Mouse (Mus musculus) frontal cortex, postnatal 36 days (tissue): ENCODE measurements around the gene Pabpc1l.
A peak's percentile ranks its signal among the peaks of the same experiment; 100 is the strongest.

Source experiments
- DNase-seq, 2 experiments: peaks; one replicate each; pipeline ENCODE4 v3.0.0; 2022; ENCODE audit warnings: low spot score in 2 of 2

The Pabpc1l gene

DNA sequence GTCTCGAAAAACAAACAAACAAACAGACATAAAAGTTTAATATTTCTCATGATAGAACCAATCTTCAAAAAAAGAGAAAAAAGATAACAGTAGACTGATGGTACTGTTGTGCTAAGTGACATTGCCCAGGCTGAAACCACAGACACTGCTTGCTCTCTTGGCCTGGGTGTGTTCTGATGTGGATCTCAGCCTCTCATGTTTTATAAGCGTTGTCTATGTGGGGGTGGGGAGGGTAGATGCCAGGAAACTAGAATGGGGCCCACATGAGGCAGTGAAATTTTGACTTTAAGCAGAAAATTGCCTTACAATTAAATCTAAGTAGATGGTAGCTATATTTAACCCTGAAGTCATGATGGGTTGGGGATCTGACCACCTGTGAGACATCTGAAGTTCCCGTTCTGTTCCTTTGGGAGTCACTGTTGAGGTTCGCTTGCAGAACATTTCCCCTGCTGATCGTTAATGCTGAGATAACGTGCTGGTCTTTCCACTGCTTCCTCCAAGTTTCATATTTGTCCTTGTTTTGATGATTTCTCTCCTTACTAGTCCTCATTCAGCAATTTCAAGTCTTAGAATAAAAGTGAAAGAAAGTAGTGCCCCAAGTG is 62.3 kb downstream of the Pabpc1l start:
- no peak for DNase-seq

DNA sequence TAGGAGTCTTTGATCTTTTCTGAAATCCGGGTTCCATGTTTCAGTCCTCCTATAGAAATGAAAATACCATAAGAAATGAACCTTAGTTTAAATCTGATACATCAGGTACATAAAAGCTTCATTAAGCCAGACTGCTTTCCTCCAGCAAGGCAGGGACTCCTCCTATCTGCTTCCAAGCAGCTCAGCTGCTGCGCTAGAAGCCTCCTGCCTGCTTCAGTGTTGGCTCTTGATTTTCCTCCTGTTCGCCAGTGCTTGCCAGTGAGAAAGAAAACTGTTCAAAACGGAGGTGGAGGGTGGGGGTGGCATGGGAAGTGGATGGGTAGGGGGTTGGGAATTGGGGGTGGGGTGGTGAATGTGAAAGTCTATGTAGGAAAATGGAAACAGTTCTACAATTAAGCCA is 64.3 kb downstream of the Pabpc1l start:
- no peak for DNase-seq

DNA sequence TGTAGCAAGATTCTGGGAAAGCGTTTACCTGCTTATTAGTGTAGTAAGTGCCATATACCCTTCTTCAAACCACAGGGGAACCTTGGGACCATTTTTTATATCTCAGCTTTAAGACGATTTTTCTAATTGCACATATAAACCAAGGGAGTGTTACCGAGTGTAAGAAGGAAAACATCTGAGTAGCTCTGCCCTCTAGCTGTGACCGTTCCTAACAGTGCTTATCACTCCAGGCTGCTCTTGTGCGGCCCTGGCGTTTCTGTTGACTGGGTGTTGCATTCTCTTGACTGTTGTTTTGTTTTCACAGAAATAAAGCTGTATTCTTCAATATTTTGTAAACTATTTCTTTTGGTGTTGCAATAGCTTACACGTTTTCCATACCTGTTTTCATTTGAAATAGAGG is 68.9 kb downstream of the Pabpc1l start:
- DNase-seq = no peak

DNA sequence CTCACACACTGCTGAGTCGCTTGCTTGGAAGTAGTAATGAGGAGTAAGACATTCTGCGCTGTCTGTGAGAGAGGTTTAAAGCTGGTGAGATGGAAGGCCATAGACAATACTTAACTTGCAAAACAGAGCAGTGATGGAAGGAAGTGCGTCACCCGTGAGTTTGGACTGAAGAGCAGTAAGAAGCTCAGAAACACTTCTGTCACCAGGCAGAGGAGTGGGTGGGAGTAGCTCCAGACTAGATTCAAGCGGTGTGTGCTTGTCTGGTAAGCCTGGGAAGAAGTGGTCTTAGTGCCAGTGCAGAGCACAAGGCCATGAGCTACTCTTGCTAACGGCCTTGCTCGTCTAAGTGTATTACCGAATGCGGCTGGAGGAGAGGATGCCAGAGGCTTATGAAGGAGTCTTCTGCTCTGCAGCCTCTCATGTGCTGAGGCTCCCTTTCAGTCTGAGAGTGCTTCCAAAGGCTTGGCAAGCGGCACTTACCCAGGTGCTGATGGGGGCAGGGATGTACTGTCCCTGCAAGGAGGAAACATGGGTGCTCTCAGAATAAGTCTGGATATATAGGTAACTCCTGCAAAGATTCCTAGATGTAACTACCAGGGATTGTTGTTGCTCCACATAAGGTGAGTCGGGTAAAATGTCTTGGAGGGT is 73.5 kb downstream of the Pabpc1l start:
- peak; percentile 42 to 53 for DNase-seq
